Mouse (Mus musculus): ENCODE measurements at regions not wholly inside any gene's neighbourhood (a gene's known extent, or its start where the extent isn't known, plus 50 kb on each side); places are given as distances from the start of the nearest gene placed in this dataset.

DNA sequence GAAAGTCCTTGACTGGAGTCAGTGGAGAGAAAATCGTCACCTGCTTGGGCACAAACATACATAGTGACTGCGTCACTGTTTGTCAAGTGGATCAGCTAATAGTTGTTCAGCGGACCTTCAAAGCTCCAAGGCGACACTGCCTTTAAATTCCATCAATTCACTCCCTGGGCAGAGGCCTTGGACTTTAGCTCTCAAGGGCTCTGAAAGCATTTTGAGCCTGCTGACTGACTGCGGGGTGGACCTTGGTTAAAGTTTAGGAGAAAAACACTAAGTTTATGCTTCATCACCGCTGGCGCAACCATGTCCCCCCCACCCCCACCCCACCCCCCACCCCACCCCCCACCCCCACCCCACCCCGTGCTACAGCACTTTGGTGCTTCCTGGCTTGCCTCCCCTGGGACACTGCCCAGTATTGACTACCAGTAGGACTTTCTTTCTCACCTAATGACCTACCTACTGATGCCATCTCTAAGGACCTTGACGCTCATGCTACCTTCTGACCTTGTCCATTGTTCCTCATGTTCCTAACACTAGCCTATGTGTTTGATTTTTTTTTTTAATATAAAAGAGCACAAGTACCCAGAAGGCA lies 1132.3 kb downstream of the Gsdmc2 start:
- Histone ChIP-seq H3K9ac (ENCODE audit: low read depth, poor library complexity, severe bottlenecking) (no peak overlapping the region), H3K4me1 (ENCODE audit: control insufficient read depth, insufficient read depth, low read length) (no peaks in the 10 kb centered on the region), H3K9me3 (replicated peaks; ENCODE audit: control insufficient read depth, insufficient read depth, low read length, poor library complexity, severe bottlenecking) (no peaks in the 10 kb centered on the region), H3K27me3 (ENCODE audit: control insufficient read depth, insufficient read depth, low read length, poor library complexity, severe bottlenecking) (no peaks in the 10 kb centered on the region), H3K27ac (ENCODE audit: insufficient read depth, low read length) (no peak overlapping the region), H3K4me3 (ENCODE audit: low read depth, low read length) (no peak overlapping the region), H3K36me3 (ENCODE audit: control insufficient read depth, insufficient read depth, low read length, poor library complexity, severe bottlenecking) (no peaks in the 10 kb centered on the region)
- TF ChIP-seq CTCF (IDR thresholded peaks at IDR 0.05; ENCODE audit: low read depth, low read length) = no peak
- no peak for TF ChIP-seq EP300 (IDR thresholded peaks at IDR 0.05; ENCODE audit: insufficient read depth, low read depth, low read length)
- TF ChIP-seq POLR2A (IDR thresholded peaks at IDR 0.05; ENCODE audit: insufficient read depth, low read length) = no peak

DNA sequence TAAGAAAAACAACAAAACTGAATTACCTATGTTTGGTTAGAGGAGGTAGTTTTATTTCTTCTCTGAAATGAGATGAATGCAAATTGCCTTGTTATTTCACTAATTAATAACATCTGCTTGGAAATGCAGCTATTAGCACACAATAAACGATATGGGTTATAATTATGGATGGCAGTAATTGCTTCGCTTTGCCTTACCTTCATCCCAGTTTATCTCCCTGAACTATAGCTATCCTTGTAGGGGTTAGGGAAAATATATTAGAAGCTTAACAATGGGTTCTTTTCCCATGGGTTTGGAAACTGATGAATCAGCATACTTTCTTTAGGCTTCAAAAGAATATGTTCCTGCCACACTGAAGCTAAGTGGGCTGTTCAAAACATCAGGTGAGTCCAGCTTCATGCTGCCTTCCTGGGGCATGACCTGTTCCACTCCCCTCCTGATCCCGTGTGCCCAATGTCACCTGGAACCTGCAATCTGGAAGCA lies 1132.9 kb downstream of the Gsdmc2 start:
- H3K27ac ChIP-seq (ENCODE audit: insufficient read depth, low read length) = no peak overlapping the region
- H3K9me3 ChIP-seq (replicated peaks; ENCODE audit: control insufficient read depth, insufficient read depth, low read length, poor library complexity, severe bottlenecking) = no peaks in the 10 kb centered on the region
- H3K36me3 ChIP-seq (ENCODE audit: control insufficient read depth, insufficient read depth, low read length, poor library complexity, severe bottlenecking) = no peaks in the 10 kb centered on the region
- no peak overlapping the region for H3K4me3 ChIP-seq (ENCODE audit: low read depth, low read length)
- H3K27me3 ChIP-seq (ENCODE audit: control insufficient read depth, insufficient read depth, low read length, poor library complexity, severe bottlenecking) = no peaks in the 10 kb centered on the region
- TF ChIP-seq EP300 (IDR thresholded peaks at IDR 0.05; ENCODE audit: insufficient read depth, low read depth, low read length) (no peak), CTCF (IDR thresholded peaks at IDR 0.05; ENCODE audit: low read depth, low read length) (no peak), POLR2A (IDR thresholded peaks at IDR 0.05; ENCODE audit: insufficient read depth, low read length) (no peak)
- H3K4me1 ChIP-seq (ENCODE audit: control insufficient read depth, insufficient read depth, low read length) = no peaks in the 10 kb centered on the region
- no peak overlapping the region for H3K9ac ChIP-seq (ENCODE audit: low read depth, poor library complexity, severe bottlenecking)

DNA sequence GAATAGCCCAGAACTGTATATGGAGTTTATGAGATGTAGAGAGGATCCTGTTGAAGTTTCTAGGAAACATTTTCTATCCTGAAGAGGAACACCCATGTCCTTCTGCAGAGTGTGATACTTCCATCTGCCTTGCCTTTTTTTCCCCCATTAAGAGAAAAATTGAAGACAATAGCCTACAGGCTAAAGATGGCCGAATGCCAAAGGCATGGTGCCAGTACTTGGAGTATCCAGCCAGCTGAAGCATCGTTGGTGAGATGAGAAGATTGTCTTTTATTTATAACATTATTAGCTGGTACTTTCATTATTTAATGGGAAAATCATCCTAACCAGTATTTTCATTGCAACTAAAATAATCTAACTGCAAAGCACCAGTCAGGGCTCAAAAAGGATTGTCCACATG lies 1135.4 kb downstream of the Gsdmc2 start:
- Histone ChIP-seq H3K36me3 (ENCODE audit: control insufficient read depth, insufficient read depth, low read length, poor library complexity, severe bottlenecking) (no peaks in the 10 kb centered on the region), H3K27me3 (ENCODE audit: control insufficient read depth, insufficient read depth, low read length, poor library complexity, severe bottlenecking) (no peaks in the 10 kb centered on the region), H3K9ac (ENCODE audit: low read depth, poor library complexity, severe bottlenecking) (no peak overlapping the region), H3K4me3 (ENCODE audit: low read depth, low read length) (no peak overlapping the region), H3K27ac (ENCODE audit: insufficient read depth, low read length) (no peak overlapping the region), H3K9me3 (replicated peaks; ENCODE audit: control insufficient read depth, insufficient read depth, low read length, poor library complexity, severe bottlenecking) (no peaks in the 10 kb centered on the region), H3K4me1 (ENCODE audit: control insufficient read depth, insufficient read depth, low read length) (no peaks in the 10 kb centered on the region)
- TF ChIP-seq POLR2A (IDR thresholded peaks at IDR 0.05; ENCODE audit: insufficient read depth, low read length) = no peak
- TF ChIP-seq CTCF (IDR thresholded peaks at IDR 0.05; ENCODE audit: low read depth, low read length) = no peak
- no peak for TF ChIP-seq EP300 (IDR thresholded peaks at IDR 0.05; ENCODE audit: insufficient read depth, low read depth, low read length)

DNA sequence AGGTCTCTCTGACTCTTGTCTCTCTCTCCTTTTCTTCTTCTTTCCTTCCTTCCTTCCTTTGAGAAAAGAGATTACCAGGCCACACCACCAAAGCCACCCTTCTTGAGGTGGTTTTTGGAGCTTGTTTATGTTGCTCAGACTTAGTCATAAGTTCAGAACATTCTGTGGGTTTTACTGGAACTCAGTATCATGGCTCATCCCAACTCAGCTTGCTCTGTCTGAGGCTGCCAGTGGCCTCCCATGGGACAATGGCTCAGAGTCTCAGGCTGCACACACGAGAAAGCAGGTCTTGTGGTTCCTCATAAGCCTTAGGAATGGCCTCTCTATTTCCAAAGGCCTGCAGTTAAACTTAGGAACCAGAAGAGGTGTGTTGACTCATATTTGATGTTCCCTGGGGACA lies 1146.4 kb downstream of the Gsdmc2 start:
- Histone ChIP-seq H3K36me3 (ENCODE audit: control insufficient read depth, insufficient read depth, low read length, poor library complexity, severe bottlenecking) (no peaks in the 10 kb centered on the region), H3K27ac (ENCODE audit: insufficient read depth, low read length) (no peak overlapping the region), H3K27me3 (ENCODE audit: control insufficient read depth, insufficient read depth, low read length, poor library complexity, severe bottlenecking) (no peaks in the 10 kb centered on the region), H3K4me3 (ENCODE audit: low read depth, low read length) (no peak overlapping the region), H3K9ac (ENCODE audit: low read depth, poor library complexity, severe bottlenecking) (no peak overlapping the region), H3K9me3 (replicated peaks; ENCODE audit: control insufficient read depth, insufficient read depth, low read length, poor library complexity, severe bottlenecking) (peaks cover 9% of the 10 kb centered on the region; the same call in 1 of the 2 replicates), H3K4me1 (ENCODE audit: control insufficient read depth, insufficient read depth, low read length) (no peaks in the 10 kb centered on the region)
- TF ChIP-seq CTCF (IDR thresholded peaks at IDR 0.05; ENCODE audit: low read depth, low read length) = no peak
- TF ChIP-seq POLR2A (IDR thresholded peaks at IDR 0.05; ENCODE audit: insufficient read depth, low read length) = no peak
- TF ChIP-seq EP300 (IDR thresholded peaks at IDR 0.05; ENCODE audit: insufficient read depth, low read depth, low read length) = no peak

DNA sequence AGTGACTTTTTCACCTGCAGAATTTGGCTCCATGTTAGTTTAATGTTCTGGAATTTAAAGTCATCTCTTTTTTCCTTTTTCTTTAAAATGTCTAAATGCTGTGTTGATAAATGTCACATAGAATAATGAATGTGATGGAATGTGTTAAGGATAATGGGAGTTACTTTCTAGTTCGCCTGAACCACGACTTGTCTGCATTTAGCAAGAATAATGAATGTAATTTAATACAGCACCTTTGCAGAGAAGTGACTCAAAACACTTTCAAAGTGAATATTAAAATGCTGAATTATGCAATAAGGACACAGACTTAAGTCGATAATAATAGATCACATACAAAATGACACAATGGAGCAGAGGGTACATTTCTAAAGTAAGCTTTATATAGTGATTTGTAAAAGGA lies 1150.2 kb downstream of the Gsdmc2 start:
- Histone ChIP-seq H3K27me3 (ENCODE audit: control insufficient read depth, insufficient read depth, low read length, poor library complexity, severe bottlenecking) (no peaks in the 10 kb centered on the region), H3K36me3 (ENCODE audit: control insufficient read depth, insufficient read depth, low read length, poor library complexity, severe bottlenecking) (no peaks in the 10 kb centered on the region), H3K4me1 (ENCODE audit: control insufficient read depth, insufficient read depth, low read length) (no peaks in the 10 kb centered on the region), H3K4me3 (ENCODE audit: low read depth, low read length) (no peak overlapping the region), H3K9me3 (replicated peaks; ENCODE audit: control insufficient read depth, insufficient read depth, low read length, poor library complexity, severe bottlenecking) (peaks cover 10% of the 10 kb centered on the region; the same call in 1 of the 2 replicates), H3K9ac (ENCODE audit: low read depth, poor library complexity, severe bottlenecking) (no peak overlapping the region), H3K27ac (ENCODE audit: insufficient read depth, low read length) (no peak overlapping the region)
- TF ChIP-seq EP300 (IDR thresholded peaks at IDR 0.05; ENCODE audit: insufficient read depth, low read depth, low read length) = no peak
- TF ChIP-seq POLR2A (IDR thresholded peaks at IDR 0.05; ENCODE audit: insufficient read depth, low read length) = no peak
- no peak for TF ChIP-seq CTCF (IDR thresholded peaks at IDR 0.05; ENCODE audit: low read depth, low read length)

DNA sequence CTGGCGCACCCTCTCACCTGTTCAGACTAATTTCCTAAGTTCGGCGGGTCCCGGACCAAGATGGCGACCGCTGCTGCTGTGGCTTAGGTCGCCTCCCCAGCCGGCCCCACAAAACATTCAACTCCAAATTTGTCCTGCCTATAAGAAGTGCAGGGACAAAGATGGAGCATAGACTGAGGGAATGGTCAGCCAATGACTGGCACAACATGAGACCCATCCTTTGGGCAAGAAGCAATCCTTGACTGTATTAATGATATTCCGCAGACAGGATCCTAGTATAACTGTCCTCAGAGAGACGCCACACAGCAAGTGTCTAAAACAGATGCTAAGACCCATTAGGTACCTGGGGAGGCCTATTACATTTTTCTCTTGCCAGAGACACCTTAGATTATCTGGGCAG lies 1151.3 kb downstream of the Gsdmc2 start:
- Histone ChIP-seq H3K4me3 (ENCODE audit: low read depth, low read length) (no peak overlapping the region; the same call in 1 of the 2 replicates), H3K36me3 (ENCODE audit: control insufficient read depth, insufficient read depth, low read length, poor library complexity, severe bottlenecking) (no peaks in the 10 kb centered on the region), H3K4me1 (ENCODE audit: control insufficient read depth, insufficient read depth, low read length) (no peaks in the 10 kb centered on the region), H3K27me3 (ENCODE audit: control insufficient read depth, insufficient read depth, low read length, poor library complexity, severe bottlenecking) (no peaks in the 10 kb centered on the region), H3K9me3 (replicated peaks; ENCODE audit: control insufficient read depth, insufficient read depth, low read length, poor library complexity, severe bottlenecking) (peaks cover 10% of the 10 kb centered on the region; the same call in 1 of the 2 replicates), H3K27ac (ENCODE audit: insufficient read depth, low read length) (no peak overlapping the region), H3K9ac (ENCODE audit: low read depth, poor library complexity, severe bottlenecking) (no peak overlapping the region)
- TF ChIP-seq EP300 (IDR thresholded peaks at IDR 0.05; ENCODE audit: insufficient read depth, low read depth, low read length) (no peak), POLR2A (IDR thresholded peaks at IDR 0.05; ENCODE audit: insufficient read depth, low read length) (no peak), CTCF (IDR thresholded peaks at IDR 0.05; ENCODE audit: low read depth, low read length) (no peak)
